Mouse (Mus musculus) yolk sac, embryonic 10.5 days (tissue): ENCODE measurements around the gene 6330409D20Rik.

ENCODE experiments used
- DNase-seq: peaks from one replicate; pipeline ENCODE4 v3.0.0-alpha.2; 2017; ENCODE audit warnings: low spot score

The 6330409D20Rik gene

GRCm38 (mm10) chr2:32756674-32757055 lies 15.8 kb upstream of the 6330409D20Rik start:
- no peak for DNase-seq

- DNase-seq = no peak
Measured at GRCm38 (mm10) chr2:32752181-32752580, 11.4 kb upstream of the 6330409D20Rik start.

DNA sequence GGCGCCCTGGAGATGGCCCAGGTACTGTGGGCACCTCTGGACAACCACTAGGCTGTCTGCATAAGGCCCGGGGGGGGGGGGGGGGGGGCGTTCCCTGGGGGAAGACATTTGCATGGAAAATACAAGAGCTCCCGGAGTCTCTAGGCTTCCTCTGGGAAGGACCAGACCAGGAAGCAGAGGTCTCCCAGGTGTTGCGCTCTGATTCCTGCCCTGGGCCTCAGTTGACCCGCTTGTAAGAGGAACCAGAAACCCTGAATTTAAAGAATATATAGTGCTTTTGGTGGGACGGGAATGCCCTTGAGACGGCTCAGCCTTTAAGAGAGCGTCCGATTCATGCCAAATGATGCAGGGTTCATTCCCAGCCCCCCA lies 10.8 kb upstream of the 6330409D20Rik start:
- DNase-seq = no peak

DNA sequence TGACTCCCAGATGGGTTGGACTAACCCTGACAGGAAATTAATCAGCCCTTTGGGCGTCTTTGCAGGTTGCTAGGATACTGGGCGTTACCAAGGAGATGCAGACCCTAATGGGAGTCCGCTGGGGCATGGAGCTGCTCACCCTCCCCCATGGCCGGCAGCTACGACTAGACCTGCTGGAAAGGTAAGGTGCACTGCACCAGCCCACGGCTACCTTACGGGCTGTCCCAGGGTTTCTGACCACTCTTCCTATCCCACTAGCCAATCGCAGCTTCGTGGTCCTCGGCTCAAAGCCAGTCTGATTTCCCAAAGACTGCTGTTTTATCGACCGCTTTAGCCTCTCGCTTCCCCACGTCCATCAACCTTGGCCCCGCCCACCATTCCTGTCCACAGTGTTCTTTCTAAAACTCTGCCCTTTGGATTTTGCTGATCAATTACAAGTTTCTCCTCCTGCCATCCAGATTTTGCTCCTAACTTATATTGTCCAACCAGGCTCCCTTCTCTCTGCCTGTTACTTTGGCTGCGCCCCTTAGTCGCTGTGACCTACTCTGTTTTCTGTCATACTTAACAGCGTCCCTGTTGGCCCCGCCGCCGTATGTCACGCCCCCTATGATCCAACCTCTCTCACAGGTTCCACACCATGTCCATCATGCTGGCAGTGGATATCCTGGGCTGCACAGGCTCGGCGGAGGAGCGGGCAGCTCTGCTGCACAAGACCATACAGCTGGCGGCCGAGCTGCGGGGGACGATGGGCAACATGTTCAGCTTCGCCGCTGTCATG lies 10.3 kb upstream of the 6330409D20Rik start:
- peak; percentile 90 for DNase-seq

DNA sequence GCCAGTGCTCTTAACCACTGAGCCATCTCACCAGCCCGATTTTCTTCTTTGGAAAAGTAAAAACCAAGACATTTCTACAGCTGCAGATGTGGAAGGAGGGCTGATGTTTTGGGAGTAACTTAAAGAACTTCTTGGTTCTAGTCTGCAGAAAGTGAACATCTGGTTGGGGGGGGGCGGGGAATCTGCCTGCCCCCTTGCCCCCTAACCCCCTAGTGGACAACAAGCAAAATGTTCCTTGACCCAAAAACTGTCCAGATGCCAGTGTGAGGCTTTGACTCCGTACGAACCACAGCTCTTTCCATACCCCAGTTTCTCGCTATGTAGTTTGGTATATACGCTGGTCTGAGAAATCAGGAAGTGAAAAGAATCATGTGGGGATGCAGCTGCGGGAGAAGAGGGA lies 9.4 kb upstream of the 6330409D20Rik start:
- no peak for DNase-seq

DNA sequence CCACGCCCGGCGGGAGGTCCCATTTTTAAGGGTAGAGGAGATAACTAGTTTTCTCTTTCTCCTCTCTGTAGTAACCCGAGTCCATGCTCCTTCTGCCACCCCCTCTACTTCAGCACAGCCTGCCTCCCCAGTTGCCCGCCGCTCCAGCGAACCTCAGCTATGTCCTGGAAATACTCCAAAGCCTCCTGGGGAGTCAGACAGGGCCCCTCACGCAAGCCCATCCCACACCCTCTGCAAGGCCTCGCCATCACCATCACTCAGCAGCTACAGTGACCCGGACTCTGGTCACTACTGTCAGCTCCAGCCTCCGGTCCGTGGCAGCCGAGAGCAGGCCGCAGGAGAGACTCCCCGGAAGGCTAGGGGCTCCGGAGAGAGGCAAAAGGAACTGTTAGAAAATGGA lies 8.3 kb upstream of the 6330409D20Rik start:
- no peak for DNase-seq

GRCm38 (mm10) chr2:32744272-32744982 lies 3.6 kb upstream of the 6330409D20Rik start:
- DNase-seq = no peak

GRCm38 (mm10) chr2:32742173-32742531 lies 1.3 kb upstream of the 6330409D20Rik start:
- no peak for DNase-seq

DNA sequence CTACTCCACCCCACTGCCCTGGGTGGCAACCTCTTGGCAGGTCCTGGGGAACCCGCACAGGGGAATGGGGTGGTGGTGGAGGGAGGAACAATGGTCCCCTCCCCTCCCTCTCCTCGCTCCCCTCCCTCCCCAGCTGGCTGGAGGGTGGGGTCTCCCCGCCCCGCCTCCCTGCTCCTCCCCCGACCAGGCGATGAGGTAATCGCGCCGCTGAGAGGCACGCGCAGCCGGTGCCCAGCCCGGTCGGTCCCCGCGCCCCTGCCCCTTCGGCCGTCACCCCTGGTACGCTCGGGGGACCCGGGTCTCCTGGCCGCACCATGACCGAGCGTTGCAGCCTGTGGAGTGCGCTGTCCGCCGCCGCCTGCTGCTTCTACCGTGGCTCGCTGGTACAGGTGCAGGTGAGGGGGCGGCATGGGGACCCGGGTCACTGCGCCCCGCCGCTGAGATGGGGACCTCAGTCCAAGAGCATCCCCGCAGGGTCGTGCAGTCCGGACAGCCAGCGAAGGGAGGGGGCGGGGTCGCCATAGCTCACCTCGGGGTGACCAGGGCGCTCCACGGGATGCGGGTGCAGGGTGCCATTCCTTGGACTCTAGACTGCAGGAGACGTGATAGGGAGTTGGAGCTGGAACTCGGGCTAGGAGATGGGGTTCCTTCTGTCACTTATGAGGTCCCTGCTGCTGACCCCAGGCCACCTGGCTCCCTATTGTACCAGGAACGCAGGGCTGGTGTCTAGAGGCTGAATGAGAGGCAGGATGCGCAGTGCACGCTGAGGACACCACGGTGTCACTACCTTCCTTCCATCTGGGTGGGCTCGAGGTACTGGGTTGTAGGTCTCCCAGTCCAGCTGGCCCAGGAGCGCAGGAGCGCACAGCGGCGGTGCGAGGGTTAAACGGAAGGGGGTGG lies 707 bp upstream of the 6330409D20Rik start:
- DNase-seq = no peak

DNA sequence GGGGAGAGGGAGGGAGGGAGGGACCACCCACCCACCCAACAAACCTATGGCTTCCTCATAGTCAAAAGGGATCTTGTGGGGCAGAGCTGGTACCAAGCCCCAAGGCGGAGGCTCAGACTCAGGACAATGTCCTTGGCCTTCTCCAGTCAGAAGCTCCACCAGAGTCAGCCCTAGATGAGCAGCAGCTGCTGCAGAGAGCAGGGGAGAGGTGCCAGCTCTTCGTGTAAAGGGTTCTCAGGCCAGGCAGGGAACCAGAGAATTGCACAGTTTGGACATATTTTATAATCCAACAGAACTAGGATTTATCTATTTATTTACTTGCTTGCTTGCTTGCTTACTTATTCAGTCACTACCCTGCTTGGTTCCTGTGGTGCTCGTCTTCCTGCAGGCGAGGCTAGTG lies 1.5 kb downstream of the 6330409D20Rik start:
- DNase-seq = no peak

DNA sequence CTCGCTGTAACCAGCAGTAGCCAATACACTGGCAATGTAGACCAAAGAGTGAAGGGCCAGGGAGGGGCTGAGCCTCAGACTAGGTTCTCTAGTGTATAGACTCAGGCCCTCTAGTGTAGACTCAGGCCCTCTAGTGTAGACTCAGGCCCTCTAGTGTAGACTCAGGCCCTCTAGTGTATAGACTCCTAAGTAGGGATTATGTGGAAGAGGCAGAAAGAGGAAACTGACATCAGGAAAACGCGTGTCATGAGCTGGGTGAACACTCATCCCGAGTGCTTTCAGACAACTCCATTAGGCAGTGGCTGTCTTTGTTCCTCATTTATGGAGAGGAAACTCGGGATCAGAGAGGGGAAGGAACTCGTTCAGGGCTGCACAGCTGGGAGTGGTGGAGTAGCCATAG lies 3.8 kb downstream of the 6330409D20Rik start:
- no peak for DNase-seq

GRCm38 (mm10) chr2:32736306-32736829 lies 4.4 kb downstream of the 6330409D20Rik start:
- no peak for DNase-seq

- DNase-seq = no peak
Measured at GRCm38 (mm10) chr2:32734933-32735332, 5.9 kb downstream of the 6330409D20Rik start.

DNA sequence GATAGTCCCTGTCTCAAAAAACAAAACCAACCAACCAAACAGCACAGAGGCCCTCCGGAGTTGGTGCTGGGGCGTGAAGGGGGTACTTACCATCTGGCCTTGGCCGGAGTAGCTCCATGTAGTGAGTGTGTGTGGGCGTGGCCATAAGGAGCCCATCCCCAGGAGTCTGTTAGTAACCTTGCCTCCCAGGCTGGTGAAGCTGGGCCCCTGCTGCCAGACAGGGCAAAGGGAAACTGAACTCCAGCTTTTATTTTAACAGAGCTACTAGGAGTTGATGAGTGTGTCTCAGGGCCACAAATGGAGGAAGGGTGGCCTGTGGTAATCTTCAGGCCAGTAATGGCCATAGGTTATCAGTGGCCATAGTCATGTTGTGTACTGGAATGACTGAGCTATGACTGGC lies 6.3 kb downstream of the 6330409D20Rik start:
- DNase-seq = no peak

GRCm38 (mm10) chr2:32732695-32733094 lies 8.1 kb downstream of the 6330409D20Rik start:
- no peak for DNase-seq

DNA sequence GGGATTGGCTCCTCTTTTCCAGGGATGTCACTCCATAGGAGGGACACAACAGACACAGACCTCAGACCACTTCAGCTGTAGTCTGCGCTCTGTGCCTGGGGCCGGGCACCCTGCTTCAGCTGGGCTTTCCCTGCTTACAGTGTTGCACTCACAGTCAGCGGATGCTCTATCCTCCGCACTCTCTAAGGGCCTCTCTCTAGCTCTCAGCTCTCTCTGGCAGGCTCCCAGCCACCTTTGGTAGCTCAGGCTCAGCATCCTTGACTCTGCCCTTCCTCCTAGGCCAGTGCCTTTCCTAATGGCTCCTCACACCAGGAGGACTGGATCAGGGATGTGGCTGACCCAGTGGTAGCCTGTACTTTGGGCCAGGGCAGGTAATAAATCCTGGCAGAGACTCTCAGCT lies 8.9 kb downstream of the 6330409D20Rik start:
- no peak for DNase-seq

DNA sequence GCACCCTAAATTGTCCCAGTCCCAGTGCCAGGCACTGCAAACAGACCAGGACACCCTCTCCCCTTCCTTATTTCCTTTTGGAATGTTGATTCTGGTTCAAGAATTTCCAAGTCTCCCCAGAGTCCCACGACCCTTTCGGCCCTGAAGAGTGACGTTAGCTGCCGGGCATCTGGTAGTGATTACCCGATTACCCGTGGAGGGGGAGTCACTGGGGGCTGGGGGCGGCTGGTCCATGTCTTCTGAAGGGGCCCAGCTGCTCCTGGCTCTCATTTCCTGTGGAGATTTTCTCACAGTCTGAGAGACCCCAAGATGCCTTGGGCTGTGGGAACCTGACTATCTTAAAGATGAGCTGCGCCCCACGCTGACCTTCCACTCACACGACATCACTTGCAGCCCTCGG lies 10.0 kb downstream of the 6330409D20Rik start:
- DNase-seq = no peak

- DNase-seq = no peak
Measured at GRCm38 (mm10) chr2:32729547-32729946, 11.3 kb downstream of the 6330409D20Rik start.

GRCm38 (mm10) chr2:32728463-32728862 lies 12.4 kb downstream of the 6330409D20Rik start:
- DNase-seq = no peak

- peak; percentile 96 for DNase-seq
Measured at GRCm38 (mm10) chr2:32727435-32727834, 13.4 kb downstream of the 6330409D20Rik start.

GRCm38 (mm10) chr2:32724832-32725790 lies 15.7 kb downstream of the 6330409D20Rik start:
- no peak for DNase-seq
